Mouse (Mus musculus) hematopoietic stem cell, adult 5-6 weeks (primary cell): Measurements from ENCODE around the gene Dapp1. TPM values are rescaled to one million over a fixed set of nuclear protein-coding genes. Genes with fewer than 3 reads are reported as not detected.
"Not testable (repeated sequence)": the region's sequence is repeated elsewhere in the genome, so short reads cannot be mapped to it uniquely, and the experiment has no call there.

Source experiments
- ATAC-seq, 2 experiments: fragments of 125-278 bp in 1 of 2; replicated peaks in 1 of 2; 2 replicates each; pipeline ENCODE4 v1.8.0; 2016 to 2017; ENCODE audit warnings: inconsistent platforms in 2 of 2, mild to moderate bottlenecking in 2 of 2, moderate number of reproducible peaks in 2 of 2, low read depth in 1 of 2, moderate TSS enrichment in 1 of 2; ENCODE audit not compliant: low FRiP score in 2 of 2, poor library complexity in 2 of 2, severe bottlenecking in 2 of 2, insufficient read depth in 1 of 2, low TSS enrichment in 1 of 2
- total RNA-seq: library from RNA; stranded (forward); fragments of 172-1452, 232-1000 nt; gene quantifications from 2 replicates; pipeline ENCODE4 v1.2.3, GENCODE M21; 2017

The Dapp1 gene
- total RNA-seq, 1 experiment from 2014 or later: 442 TPM

- ATAC-seq: no peak
These were observed 37.6 kb downstream of the Dapp1 start for GRCm38 (mm10) chr3:137943737-137944154.

GRCm38 (mm10) chr3:137942098-137942622, 39.2 kb downstream of the Dapp1 start:
- no peak for ATAC-seq

- no peak for ATAC-seq
These were observed 39.8 kb downstream of the Dapp1 start for GRCm38 (mm10) chr3:137941555-137941954.

- ATAC-seq: peak; percentile 31 to 44; a peak in 2 of 4 replicates
These were observed 40.6 kb downstream of the Dapp1 start for GRCm38 (mm10) chr3:137940757-137941156.

GRCm38 (mm10) chr3:137938608-137939007, 42.7 kb downstream of the Dapp1 start:
- no peak for ATAC-seq

GRCm38 (mm10) chr3:137936541-137936940, 44.8 kb downstream of the Dapp1 start:
- no peak for ATAC-seq

- no peak for ATAC-seq
These were observed 45.5 kb downstream of the Dapp1 start for GRCm38 (mm10) chr3:137935570-137936525.

- no peak for ATAC-seq
These were observed 47.4 kb downstream of the Dapp1 start for GRCm38 (mm10) chr3:137933986-137934385.

GRCm38 (mm10) chr3:137932748-137933147, 48.6 kb downstream of the Dapp1 start:
- no peak for ATAC-seq

- ATAC-seq: no peak
These were observed 51.4 kb downstream of the Dapp1 start for GRCm38 (mm10) chr3:137929940-137930339.

- ATAC-seq: no peak
These were observed 54.3 kb downstream of the Dapp1 start for GRCm38 (mm10) chr3:137927010-137927409.

GRCm38 (mm10) chr3:137920594-137920993, 60.8 kb downstream of the Dapp1 start:
- ATAC-seq: no peak

GRCm38 (mm10) chr3:137919398-137919797, 61.9 kb downstream of the Dapp1 start:
- ATAC-seq: no peak

GRCm38 (mm10) chr3:137918932-137919311, 62.4 kb downstream of the Dapp1 start:
- peak in 1 of 2 experiments; percentile 25; a peak in 2 of 4 replicates for ATAC-seq

GRCm38 (mm10) chr3:137918172-137918931, 63.0 kb downstream of the Dapp1 start, which contains the start of gene Lamtor3:
Gene Lamtor3 (plus strand): TSS chr3:137918506.
- peak; percentile 72 to 91 for ATAC-seq

- ATAC-seq: no peak
These were observed 63.6 kb downstream of the Dapp1 start for GRCm38 (mm10) chr3:137917694-137918171.

GRCm38 (mm10) chr3:137914567-137914966, 66.8 kb downstream of the Dapp1 start:
- not testable (repeated sequence) for ATAC-seq

- ATAC-seq: no peak
These were observed 68.3 kb downstream of the Dapp1 start for GRCm38 (mm10) chr3:137913093-137913492.
